Mouse (Mus musculus): ENCODE measurements around the gene Ctsd.

- TF ChIP-seq CTCF (IDR thresholded peaks at IDR 0.05; ENCODE audit: insufficient read depth, low read depth, low read length) (no peak), POLR2A (IDR thresholded peaks at IDR 0.05; ENCODE audit: insufficient read depth, low read depth, low read length) (no peak)
Measured at GRCm38 (mm10) chr7:142351569-142351968, 36.3 kb downstream of the Ctsd start.
